Mouse (Mus musculus) hematopoietic stem cell, adult 5-6 weeks (primary cell): ENCODE results near the gene Cdc25b. TPM values are rescaled to one million over a fixed set of nuclear protein-coding genes. Genes with fewer than 3 reads are reported as not detected.
A peak's percentile ranks its signal among the peaks of the same experiment; 100 is the strongest.
"Not testable (repeated sequence)": the region's sequence is repeated elsewhere in the genome, so short reads cannot be mapped to it uniquely, and the experiment has no call there.

ENCODE experiments used
- ATAC-seq, 2 experiments: fragments of 125-278 bp in 1 of 2; replicated peaks in 1 of 2; 2 replicates each; pipeline ENCODE4 v1.8.0; 2016 to 2017; ENCODE audit warnings: inconsistent platforms in 2 of 2, mild to moderate bottlenecking in 2 of 2, moderate number of reproducible peaks in 2 of 2, low read depth in 1 of 2, moderate TSS enrichment in 1 of 2; ENCODE audit not compliant: low FRiP score in 2 of 2, poor library complexity in 2 of 2, severe bottlenecking in 2 of 2, insufficient read depth in 1 of 2, low TSS enrichment in 1 of 2
- total RNA-seq: library from RNA; stranded (forward); fragments of 172-1452, 232-1000 nt; gene quantifications from 2 replicates; pipeline ENCODE4 v1.2.3, GENCODE M21; 2017

Gene Cdc25b
- total RNA-seq, 1 experiment from 2014 or later: 14.8 TPM

DNA sequence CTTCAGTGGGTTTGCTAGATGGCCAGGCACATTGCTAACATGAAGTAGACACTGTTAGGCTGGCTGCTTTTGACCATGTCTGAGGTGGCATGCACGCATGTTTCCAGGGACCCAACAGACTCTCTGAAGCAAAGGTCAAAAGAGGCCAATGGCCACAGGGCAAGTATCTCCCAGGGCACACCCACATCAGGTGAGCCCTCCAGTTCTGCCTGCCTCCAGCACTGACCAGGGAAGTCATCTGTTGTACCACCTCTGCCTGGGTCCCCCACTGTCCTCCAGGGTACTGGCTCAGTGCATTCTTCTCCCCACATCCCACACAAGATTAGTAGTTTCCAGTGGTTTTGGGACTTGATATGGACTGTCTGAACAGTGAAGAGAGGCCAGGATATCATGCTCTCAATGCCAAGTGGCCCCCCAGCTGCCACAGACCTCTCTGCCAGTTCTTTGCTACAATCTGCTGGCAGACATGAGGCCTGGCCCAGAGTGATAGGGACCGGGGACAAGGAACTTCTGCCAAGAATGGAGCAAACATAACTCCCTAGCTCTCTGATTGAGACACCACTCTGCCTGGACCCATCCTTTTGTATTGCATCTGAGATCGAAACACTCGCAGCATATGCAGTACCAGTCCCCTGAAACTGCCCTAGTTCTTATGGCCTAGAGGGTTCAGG lies 22.5 kb downstream of the Cdc25b start:
- ATAC-seq: no peak

DNA sequence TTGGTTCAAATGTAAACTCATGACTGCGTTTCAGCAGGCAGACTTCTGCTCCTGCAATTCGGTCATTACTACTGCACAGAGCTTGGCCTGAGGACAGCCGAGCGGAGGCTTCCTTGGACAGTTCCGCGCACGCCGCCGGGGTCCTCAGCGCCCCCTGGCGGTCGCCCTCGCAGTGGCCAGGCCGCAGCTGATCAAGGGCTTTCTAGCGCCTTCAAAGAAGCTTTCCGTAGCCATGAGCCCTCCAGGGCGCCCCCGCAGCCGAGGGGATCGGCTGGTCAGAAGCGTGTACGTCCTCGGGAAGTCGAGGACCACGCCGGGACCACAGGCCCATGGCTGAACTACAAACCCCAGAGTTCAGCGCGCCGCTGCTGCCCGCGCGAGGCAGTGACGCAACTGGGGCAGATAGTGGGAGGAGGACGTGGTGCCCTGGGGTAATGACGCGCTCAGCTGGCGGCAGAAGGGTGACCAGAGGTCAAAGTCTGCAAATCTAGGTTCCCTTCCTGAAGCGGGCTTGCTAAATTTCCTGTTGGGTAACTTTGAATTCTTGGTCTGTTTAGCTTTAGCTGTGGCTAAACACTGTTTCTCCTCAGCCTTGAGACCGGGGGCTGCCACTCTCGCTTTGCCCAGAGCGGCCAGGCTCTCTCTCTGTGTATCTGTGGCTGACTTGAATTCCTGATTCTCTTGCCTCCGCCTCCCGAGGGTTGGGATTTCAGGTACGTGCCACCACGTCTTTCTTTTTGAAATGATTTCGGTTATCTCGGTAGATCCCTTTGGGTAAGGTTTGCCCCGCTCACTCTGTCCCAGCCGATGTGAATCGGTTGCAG lies 23.4 kb downstream of the Cdc25b start:
- peak; percentile 96 to 97 for ATAC-seq

DNA sequence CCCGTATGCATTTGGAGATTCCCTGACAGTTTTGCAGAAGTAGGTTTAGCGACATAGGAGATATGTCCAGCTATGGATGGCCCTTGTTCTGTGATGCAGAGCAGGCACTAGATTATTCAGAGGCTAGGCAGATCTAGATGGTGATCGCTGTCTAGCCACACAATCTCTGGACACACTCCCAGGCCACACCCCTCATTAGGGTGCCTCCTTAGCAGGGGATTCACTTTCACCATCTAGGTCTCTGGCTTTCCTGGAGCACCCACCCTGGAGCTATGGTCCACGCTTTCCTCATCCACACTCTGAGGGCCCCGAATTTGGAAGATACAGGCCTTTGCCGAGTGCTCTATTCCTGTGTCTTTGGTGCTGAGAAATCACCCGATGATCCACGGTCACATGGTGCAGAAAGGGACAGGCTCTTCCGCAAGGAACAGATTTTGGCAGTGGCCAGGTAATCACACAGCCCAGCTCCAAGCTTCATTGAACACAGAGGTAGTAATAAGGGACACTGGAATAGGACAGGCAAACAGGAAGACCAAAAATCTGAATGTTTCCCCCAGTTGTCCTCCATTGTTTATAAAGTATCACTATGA lies 24.4 kb downstream of the Cdc25b start:
- ATAC-seq: no peak; a peak in 1 of 4 replicates

DNA sequence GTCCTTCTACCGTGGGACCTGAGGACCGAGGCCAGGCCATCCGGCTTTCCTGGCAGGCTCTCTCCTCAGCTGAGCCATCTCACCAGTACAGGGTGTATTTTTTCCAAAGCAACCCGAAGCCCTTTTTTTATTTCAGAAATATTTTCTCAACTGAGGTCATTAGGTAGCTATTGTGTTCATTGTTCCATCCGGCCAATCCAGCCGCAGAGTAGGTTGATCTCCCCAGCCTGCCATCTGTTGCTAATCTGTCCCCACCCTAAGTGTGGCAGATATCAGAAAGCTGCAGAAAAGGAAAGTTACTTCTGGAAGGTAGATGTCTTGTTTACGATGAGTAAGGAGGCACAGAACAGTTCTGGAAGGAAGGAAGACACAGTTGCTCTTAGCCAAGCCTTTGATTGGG lies 27.0 kb downstream of the Cdc25b start:
- ATAC-seq: no peak

DNA sequence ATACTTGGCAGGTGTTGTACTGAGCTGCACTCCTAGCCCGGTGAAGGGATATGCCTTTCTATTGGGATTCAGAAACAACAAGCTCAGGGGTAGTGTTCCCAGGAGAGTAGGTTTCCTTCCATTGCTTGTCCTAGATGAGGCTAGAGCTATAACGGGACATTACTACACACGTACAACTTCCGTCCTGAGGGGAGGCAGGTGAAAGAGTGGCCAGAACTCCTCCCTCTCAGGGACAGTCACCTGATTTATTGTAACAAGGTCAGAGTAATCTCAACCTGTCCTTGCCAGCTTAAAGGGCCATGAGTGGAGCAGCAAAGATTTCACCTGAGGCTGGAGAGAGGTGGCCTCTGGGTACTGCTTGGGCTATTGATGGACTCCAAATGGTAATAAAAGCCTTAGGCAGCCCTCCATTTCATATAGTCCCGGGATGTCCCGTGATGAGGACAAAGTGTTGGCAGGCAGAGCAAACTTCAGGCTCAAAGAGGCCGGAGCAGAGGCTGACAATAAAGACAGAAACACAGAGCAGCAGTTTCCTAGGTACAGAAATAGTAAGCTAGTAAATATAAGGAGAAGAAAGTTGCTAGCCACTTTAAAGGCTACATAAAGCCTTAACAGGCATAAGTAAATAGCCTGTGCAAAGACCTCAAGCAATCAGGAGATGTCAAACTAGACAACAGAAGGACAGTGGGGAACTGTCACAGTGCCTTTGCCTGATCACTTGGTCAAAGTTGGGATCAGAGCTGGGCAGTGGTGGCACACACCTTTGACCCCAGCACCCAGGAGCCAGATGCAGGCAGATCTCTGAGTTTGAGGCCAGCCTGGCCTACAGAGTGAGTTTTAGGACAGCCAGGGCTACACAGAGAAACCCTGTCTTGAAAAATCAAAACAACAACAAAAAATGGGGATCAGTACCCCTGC lies 29.5 kb downstream of the Cdc25b start:
- ATAC-seq: no peak

DNA sequence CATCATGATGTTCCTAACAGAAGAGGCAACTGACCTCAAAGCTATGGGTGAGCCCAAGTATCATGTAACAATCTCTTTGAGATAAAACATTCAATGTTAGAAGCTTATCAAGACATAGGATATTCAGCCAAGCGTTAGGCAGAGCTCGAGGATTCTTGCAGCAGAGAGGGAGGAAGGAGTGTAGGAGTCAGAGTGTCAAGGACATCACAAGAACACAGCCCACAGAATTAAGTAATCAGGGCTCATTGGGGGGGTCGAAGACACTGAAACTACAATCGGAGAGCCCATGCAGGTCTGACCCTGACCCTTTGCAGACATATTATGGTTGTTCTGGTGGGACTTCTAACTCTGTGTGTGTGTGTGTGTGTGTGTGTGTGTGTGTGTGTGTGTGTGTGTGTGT lies 33.3 kb downstream of the Cdc25b start:
- ATAC-seq: no peak

DNA sequence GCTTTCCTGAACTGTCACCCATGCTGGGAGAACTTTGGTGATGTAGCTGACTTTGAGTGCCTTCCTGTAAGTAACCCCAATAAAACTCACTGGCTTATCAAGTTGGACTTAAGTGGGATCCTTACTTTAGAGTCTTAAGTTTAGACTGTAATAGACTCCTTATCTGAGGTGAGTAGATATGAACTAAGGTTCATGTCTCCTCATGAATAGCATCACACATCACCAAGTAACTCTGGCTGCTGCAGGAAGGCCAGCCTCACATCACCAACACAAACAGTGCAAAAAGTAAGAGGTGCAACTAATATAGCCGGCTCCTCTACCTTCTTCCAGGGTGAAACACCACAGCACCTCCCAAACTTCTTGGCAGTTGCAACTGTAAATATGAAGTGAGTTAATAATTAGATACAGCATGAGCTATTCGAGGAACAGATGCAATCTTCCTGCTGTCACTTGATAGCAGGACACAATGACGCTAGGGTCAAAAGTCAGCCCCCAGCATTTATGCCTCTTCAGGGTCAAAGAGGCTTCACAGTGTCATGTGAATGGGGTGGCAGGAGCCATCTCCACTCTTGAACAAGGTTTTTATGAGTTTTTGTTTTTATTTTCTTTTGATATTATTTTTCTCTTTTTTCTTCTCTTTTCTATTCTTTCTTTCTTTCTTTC lies 35.2 kb downstream of the Cdc25b start:
- ATAC-seq: no peak

DNA sequence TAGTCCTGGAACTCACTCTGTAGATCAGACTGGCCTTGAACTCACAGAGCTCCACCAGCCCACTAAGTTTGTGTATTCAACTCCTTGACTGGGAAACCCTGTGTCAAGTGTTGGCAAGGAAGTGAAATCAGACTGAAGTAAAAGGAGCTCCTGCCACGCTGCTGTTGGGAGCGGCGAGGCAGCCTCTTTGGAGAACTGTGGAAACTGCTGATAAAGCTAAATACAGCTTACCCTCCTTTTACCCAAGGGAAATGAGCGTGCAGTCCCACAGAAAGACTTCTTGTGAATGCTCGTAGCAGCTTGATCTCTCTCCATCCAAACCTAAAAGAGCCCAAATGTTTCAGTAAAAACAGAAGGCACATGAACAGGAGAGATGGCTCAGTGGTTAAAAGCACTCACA lies 35.8 kb downstream of the Cdc25b start:
- ATAC-seq: 0 out of 4 replicates have a peak, but pooled peaks of 1 of the 2 experiments have one; percentile 27

DNA sequence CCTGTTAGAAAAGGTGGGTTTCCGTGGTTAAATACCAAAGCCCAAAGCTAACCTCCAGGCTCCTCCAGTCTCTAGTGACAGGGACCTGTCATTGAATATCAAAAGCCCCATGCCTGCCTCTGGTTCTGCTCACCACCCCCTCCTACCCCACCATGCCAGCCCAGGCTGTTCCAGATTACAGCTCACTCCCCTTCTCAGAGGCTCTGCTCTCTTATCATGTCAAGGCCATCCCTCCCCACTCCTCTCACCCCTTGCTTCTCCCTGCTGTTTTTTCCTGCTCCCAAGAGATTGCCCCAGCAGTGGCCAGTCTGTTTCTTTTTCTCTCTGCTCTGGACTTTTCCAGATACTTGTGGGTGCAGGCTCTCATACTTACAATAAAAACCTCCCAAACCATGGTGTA lies 36.8 kb downstream of the Cdc25b start:
- peak; percentile 32 to 51; a peak in 1 of 4 replicates for ATAC-seq

DNA sequence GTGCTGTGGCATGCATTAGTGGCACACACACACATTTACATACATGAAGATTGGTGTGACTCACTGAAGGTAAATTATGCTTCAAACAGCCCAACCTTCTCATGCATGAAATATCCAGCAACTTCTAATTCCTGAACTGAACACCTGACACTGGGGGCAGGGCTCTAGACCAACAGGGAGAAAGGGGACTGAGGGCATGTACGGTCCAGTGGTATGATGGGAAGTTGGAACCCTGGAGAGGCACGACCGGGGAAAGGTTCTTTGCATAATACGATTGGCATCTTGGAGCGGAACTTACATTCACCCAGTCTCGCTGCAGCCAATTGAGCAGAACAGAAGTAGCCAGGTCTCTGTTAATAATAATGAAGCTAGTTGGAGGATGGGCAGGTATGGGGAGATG lies 38.4 kb downstream of the Cdc25b start:
- no peak for ATAC-seq

DNA sequence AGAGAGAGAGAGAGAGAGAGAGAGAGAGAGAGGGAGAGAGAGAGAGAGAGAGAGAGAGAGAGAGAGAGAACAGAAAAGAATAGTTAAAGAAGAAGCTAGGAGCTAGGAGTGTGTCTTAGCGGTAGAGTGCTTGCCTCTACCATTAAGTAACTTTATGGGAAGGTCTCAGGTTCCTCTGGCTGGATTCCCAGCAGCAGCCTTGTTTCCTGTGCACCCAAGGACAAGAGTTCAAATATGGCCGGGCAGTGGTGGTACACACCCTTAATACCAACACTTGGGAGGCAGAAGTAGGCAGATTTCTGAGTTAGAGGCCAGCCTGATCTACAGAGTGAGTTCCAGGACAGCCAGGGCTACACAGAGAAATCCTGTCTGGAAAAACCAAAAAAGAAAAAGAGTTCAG lies 39.9 kb downstream of the Cdc25b start:
- not testable (repeated sequence) for ATAC-seq

DNA sequence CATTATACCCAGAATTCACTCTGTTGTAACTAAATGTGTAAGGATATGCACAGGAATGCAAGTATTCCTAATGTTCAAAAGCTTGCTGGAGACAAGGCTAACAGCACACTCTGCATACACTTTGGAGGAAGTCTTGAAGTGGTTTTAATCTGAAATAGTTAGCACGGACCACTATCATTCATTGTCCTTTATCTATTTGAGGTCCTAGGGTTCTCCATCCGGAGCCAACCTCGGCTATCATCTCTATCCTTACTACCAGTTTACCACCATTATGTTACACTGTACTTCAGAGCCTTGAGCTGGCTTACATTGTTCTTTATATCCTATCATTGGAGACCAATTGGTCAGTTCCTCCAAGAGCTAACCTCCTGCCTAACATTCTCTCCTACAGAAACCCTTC lies 40.5 kb downstream of the Cdc25b start:
- ATAC-seq: no peak

DNA sequence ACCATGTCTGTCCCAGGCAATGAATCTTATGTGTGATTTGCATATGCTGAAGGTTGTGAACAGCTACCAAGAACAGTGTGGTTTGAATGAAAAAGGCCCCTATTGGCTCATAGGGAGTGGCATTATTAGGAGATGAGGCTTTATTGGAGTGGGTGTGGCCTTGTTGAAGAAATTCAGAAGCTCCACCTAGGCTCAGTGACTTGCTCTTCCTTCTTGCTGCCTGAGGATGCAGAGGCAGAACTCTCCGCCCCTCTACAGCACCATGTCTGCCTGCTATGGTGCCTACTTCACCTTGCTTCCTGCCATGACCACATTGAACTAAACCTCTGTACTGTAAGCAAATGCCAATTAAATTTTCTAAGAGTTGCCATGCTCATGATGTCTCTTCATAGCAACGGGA lies 45.8 kb downstream of the Cdc25b start:
- ATAC-seq: no peak

DNA sequence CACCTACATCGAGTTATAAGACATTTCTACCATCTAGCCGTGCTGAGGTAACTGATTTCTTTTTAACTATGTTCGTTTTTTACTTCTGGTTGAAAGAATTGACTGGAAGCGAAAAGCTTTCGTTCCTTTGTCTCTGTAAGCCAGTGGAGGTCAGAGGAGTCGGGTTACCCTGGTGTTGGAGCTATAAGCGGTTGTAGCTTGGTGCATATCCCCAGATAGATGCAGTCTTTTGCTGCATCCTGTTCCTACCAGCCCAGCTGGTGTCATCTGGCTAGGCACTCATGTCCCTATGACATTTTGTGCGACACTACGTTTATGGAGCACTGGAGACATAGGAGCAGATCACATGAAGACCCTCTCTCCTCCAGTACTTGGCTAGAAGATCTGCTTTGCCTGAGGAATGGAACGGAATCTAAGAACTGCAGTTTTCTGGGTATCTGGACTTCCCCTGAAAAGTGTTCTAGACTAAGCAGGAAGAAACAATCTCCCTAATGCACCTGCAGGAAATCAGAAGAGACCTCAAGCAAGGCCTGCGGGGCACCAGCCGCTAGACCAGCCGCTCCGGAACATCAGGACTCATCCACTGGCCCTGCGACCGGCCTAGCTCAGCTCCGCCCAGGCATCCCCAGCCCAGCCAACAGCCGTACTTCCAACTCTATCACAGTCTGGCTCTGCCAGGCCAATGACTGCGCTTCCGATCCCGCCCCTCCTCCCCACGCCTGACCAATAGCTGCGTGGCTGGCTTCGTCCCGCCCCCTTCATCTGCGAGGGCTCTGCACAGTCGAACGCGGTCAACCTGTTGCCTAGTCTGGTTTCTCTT lies 46.8 kb downstream of the Cdc25b start, which contains the start of gene Mavs:
Gene Mavs, plus strand, starts transcription at position 757 of the 820 bp plus-strand sequence.
- peak; percentile 99 for ATAC-seq

DNA sequence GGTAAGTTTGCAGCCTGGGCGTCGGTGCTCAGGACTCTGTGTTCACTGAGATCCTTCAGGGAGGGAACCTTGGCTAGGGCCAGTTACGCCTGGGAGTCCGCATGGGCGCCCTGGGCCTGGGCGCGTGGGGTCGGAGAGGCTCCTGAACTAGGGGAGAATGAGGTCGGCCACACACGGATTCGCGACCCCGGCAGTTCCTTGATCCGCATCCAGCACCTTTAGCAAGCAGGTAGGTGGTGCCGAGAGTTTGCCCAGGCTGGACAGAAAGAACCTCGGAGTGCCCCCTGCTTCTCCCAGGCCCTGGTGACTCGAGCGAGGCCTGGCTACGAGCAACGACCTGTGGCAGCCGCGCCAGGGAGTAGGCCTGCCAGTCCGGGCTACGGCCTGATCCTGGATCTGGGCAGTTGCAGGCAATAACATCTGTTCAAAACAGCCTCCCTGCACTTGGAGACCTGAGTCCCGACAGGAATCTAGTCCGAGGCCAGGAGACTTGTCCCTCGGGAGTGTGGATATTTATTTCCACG lies 47.4 kb downstream of the Cdc25b start:
- ATAC-seq: peak in 1 of 2 experiments; percentile 11; a peak in 1 of 4 replicates
